Mouse (Mus musculus): ENCODE results near the gene Gm27021.

Gene Gm27021

GRCm38 (mm10) chr8:120667561-120668373, at the start of gene Gm27021, which contains the start of gene Cox4i1:
Gene Gm27021, minus strand, starts transcription at chr8:120668079.
Gene Cox4i1, plus strand, starts transcription at chr8:120668222.
- DNase-seq: peak; percentile 94

GRCm38 (mm10) chr8:120715996-120716680, 48.3 kb upstream of the Gm27021 start:
- DNase-seq: no peak

GRCm38 (mm10) chr8:120715200-120715599, 47.3 kb upstream of the Gm27021 start:
- no peak for DNase-seq

GRCm38 (mm10) chr8:120709176-120709575, 41.3 kb upstream of the Gm27021 start:
- no peak for DNase-seq

GRCm38 (mm10) chr8:120706193-120706592, 38.3 kb upstream of the Gm27021 start:
- no peak for DNase-seq

GRCm38 (mm10) chr8:120705163-120705562, 37.3 kb upstream of the Gm27021 start:
- DNase-seq: no peak

- no peak for DNase-seq
Measured at GRCm38 (mm10) chr8:120704203-120704602, 36.3 kb upstream of the Gm27021 start.

GRCm38 (mm10) chr8:120701758-120702465, 34.0 kb upstream of the Gm27021 start:
- peak; percentile 25 for DNase-seq

GRCm38 (mm10) chr8:120700053-120700452, 32.2 kb upstream of the Gm27021 start:
- DNase-seq: no peak

GRCm38 (mm10) chr8:120699565-120699964, 31.7 kb upstream of the Gm27021 start:
- no peak for DNase-seq

GRCm38 (mm10) chr8:120699079-120699478, 31.2 kb upstream of the Gm27021 start:
- no peak for DNase-seq

GRCm38 (mm10) chr8:120698426-120698825, 30.5 kb upstream of the Gm27021 start:
- DNase-seq: no peak

GRCm38 (mm10) chr8:120697979-120698272, 30.0 kb upstream of the Gm27021 start:
- DNase-seq: no peak

GRCm38 (mm10) chr8:120697154-120697978, 29.5 kb upstream of the Gm27021 start:
- no peak for DNase-seq

GRCm38 (mm10) chr8:120696401-120697153, 28.7 kb upstream of the Gm27021 start:
- DNase-seq: no peak

- DNase-seq: no peak
Measured at GRCm38 (mm10) chr8:120693861-120694493, 26.1 kb upstream of the Gm27021 start.

GRCm38 (mm10) chr8:120692934-120693333, 25.1 kb upstream of the Gm27021 start:
- DNase-seq: no peak

- DNase-seq: no peak
Measured at GRCm38 (mm10) chr8:120688511-120688910, 20.6 kb upstream of the Gm27021 start.

- DNase-seq: no peak
Measured at GRCm38 (mm10) chr8:120687786-120688185, 19.9 kb upstream of the Gm27021 start.

GRCm38 (mm10) chr8:120686576-120686975, 18.7 kb upstream of the Gm27021 start:
- DNase-seq: no peak

GRCm38 (mm10) chr8:120686051-120686450, 18.2 kb upstream of the Gm27021 start:
- DNase-seq: no peak
